Mouse (Mus musculus) layer of hippocampus, adult 18-20 months (tissue): Measurements from ENCODE around the gene Grip1. TPM values are rescaled to one million over a fixed set of nuclear protein-coding genes. Genes with fewer than 3 reads are reported as not detected.
A peak's percentile ranks its signal among the peaks of the same experiment; 100 is the strongest.

Experiments
- DNase-seq, 2 experiments: peaks; one replicate each; pipeline ENCODE4 v3.0.0; 2022; ENCODE audit warnings: low spot score in 2 of 2
- total RNA-seq, 2 experiments: library from RNA; stranded (reverse); gene quantifications; 2 replicates each; pipeline ENCODE4 v1.2.3; 2021

The Grip1 gene
- total RNA-seq, 2 experiments from 2014 or later, result 23.3 to 25.4 TPM

GRCm38 (mm10) chr10:119735011-119735992 lies 281.7 kb downstream of the Grip1 start:
- DNase-seq, result no peak

DNA sequence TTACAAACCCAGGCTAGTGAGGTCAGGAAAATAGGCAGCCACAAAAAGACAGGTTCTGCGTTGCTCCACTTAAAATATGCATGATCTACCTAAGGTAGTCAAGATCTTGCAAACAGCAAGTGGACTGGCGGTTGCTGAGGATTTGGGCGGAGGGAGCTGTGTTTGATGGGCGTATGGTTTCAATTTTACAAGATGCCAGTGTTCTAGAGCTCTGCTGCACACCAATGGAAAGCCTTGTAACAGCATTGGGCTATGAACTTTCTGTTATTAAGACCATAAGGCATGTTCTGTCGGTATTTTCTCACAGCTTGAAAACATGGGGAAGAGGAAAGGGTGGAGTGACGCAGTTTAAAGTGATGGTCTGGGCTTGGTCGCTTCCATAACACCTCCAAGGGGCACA lies 285.8 kb downstream of the Grip1 start:
- no peak for DNase-seq

DNA sequence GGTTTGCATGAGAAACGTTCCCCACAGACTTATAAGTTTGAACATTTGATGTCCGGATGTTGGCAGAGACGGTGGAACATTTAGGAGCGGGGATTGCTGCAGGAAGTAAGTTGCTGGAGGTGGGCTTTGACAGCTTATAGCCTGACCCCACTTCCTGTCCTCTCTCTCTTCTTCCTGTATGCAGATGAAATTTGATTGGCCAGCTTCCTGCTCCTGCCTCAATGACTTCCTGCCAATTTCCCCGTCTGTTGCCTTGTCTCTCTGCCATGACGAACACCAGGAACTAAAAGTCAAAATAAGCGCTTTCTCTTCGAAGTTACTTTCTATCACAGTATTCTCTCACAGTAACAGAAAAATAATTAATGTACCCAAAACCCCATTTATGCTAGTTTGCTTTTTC lies 289.1 kb downstream of the Grip1 start:
- DNase-seq, result peak; percentile 43 to 71

- no peak for DNase-seq
Observed at GRCm38 (mm10) chr10:119752361-119752798, 298.8 kb downstream of the Grip1 start.

DNA sequence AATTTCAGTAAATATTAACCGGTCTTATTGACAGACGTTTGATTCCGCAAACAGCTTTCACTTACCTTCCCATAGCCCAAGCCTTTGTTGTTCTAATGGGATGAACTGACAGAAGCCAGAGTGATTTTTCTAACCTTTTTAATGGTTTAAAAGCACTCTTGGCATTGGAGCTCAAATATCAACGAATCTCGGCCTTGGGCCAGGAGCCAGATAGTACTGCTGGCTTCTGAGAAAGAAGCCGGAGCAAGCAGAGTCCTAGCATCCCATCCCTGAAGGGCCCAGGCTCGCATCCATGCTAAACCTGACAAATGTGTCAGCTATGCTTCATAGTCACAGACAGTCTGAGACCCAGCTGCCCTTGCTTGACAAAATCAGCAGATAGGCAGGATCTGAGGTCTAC lies 302.6 kb downstream of the Grip1 start:
- no peak for DNase-seq

DNA sequence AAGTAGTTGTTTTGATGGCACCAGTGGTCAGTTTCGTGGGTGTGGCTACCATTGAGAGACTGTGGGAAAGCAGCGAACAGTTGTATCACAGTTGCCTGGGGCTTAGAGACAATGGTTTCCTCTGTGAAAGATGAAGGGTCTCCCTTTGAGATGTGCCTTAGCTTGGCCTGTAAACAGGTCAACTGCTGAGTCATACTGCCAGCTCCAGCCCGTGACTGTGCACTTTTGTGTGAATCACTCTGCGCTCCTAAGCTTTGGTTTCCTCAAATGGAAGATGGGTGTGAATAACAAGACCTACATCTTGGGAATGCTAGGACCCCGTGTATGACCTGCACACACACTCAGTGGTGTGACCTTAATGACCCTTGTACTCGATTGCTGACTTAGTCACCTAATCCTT lies 303.6 kb downstream of the Grip1 start:
- no peak for DNase-seq

DNA sequence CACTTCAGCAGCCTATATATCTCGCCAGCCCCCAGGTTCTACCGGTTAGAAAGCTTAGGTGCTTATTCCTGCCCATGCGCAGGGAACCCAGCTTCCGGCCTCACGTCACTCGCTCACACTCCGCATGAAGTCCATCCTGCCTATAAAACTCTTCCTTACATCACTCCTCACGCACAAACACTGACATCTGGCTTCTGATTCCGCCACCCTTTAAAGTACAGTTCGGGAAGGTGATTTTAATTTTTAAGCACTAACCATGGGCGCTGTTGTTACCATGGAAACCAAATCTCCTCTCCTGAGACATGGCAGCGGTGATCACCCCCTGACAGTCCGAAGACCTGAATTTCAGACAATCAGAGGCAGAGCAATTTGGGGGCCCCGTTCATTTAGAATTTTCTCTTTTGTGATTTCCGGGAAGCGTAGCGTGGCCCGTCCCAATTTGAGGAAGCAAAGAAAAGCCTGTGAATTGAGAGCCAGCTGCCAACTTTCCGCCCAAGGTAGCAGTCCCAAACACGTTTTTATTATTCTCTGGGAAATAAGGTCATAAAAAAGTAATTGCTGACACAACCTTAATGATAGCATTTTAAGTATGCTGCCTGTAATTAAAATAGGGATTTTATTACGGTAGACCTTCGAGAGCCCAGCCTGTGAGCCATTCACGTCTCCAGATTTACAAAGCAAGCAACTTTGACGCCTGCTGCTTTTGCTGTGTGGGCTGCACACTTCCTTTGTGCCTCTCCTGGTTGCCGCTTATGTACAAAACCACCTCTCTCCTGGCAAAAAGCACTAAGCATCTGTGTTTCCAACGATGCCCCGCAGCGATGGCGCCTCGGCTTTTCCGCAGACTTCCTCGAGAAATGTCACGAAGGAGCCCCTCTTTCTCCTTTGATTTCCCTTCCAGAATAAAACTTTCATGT lies 308.1 kb downstream of the Grip1 start:
- peak in 1 of 2 experiments; percentile 26 for DNase-seq

- DNase-seq, result no peak
Observed at GRCm38 (mm10) chr10:119778871-119779270, 325.2 kb downstream of the Grip1 start.

DNA sequence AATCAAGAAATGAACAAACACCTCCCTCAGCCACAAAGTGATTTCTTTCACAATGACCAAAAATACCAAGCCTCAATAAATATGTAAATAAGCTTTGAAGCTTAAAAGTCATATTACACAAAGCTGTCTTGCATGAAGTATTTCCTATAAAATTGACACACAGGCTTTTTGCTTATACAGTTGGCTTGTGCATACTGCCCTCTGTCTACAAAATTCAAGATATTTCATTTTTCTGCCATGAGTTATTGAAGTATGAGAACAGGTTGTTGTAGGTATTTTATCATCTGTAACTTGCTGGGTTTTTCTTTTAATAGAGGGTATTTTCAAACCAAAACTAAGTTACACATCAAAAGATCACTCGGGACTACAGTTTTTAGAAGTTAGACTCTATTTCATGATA lies 326.0 kb downstream of the Grip1 start:
- DNase-seq, result no peak

- DNase-seq, result no peak
Observed at GRCm38 (mm10) chr10:119790507-119790906, 336.9 kb downstream of the Grip1 start.

- no peak for DNase-seq
Observed at GRCm38 (mm10) chr10:119802421-119802820, 348.8 kb downstream of the Grip1 start.

GRCm38 (mm10) chr10:119803633-119804422 lies 350.2 kb downstream of the Grip1 start:
- peak in 1 of 2 experiments; percentile 80 for DNase-seq

GRCm38 (mm10) chr10:119804423-119804814 lies 350.8 kb downstream of the Grip1 start:
- no peak for DNase-seq

GRCm38 (mm10) chr10:119805082-119805481 lies 351.5 kb downstream of the Grip1 start:
- no peak for DNase-seq

DNA sequence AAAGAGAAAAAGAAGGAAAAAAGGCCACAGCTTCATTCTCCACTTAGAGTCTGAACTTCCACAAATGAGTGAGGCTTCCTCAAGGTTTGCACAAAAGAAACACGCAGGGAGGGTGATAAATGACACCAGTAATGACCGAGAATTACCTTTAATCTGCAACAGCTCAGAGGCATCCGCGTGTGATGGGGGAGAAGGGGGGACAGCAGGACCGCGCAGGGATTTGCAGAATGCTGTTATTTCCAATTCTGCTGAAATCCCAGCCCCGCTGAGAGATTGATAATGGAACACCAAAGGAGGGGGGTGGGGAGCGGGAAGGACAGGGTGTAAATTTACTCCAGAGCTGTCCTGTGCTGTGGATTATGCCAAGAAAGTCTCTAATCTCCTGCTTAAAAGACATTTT lies 352.5 kb downstream of the Grip1 start:
- no peak for DNase-seq

DNA sequence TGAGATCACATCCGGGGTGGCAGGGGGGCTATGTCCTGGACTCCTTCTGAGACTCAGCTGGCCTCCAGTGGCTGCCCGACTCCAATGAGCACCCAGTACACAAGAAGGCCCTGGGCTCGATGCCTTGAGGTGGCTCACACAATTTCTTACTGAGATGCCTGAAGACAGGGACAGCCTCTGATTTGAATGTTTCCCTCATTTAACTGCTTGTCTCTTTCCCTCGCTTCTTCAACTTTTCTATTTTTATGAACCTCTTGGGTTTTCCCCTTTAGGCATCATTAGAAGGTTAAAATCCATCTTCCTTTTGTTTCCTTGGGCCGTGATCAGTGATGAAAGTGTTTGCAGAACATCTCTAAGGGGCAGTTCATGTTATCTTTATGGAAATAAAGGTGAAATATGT lies 354.8 kb downstream of the Grip1 start:
- no peak for DNase-seq

- DNase-seq, result no peak
Observed at GRCm38 (mm10) chr10:119814087-119814486, 360.5 kb downstream of the Grip1 start.

DNA sequence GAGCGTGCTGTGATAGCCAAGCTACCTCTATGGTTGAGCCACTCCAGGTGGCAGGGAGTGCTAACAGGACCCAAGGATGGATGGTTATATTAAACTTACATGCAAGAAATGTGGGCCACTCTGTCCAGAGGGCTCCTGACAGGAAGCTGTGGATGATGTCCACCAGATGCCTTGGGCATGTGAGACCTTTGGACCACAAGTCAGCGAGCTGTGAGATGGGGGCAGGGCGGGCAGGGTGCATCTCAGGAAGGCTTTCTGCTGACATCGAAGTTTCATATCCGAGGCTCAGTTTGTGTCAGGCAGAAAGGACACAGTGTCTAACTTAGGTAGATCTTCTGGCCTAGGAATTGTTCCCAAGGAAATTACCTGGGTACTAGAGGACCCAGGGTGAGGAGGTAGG lies 362.4 kb downstream of the Grip1 start:
- no peak for DNase-seq

- DNase-seq, result peak in 1 of 2 experiments; percentile 29
Observed at GRCm38 (mm10) chr10:119818381-119818780, 364.8 kb downstream of the Grip1 start.

- DNase-seq, result peak in 1 of 2 experiments; percentile 56
Observed at GRCm38 (mm10) chr10:119819102-119819681, 365.6 kb downstream of the Grip1 start.
